Comparison of ENCODE assay signal across 27 mouse cellular contexts in the genomic region with DNA sequence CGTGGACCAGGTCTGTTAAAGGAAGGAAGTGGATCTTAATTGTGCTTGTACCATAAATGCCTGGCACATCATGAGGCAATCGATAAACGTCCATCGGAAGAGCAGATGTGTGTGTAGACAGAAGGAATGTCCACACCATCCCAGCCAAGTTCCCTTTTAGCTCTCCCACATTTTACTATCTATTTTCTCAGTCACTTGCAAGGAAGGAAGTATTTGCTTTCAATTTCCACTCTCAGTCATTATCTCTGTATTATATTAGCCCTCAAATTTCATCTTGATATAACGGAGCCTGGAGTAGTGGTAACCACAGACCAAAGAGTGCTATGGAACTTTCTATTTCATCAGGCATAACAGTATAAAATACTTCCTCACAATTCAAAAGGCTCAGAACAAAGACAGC.
DNase-seq lines count a peak whose midpoint lies in the region; ATAC-seq and TF ChIP-seq lines count a peak whose summit lies in the region.
"Had no signal": no experiment of that assay in that cellular context is flagged by ENCODE, and none has a peak within 500 bp of the region (broad histone marks: within the 10 kb centered on the region; RNA-seq: fewer than 3 reads in every experiment).

No protein-coding gene starts in this region.

- H3K4me2 ChIP-seq in midbrain, embryonic 16.5 days (ENCODE audit: low read length), result no peak overlapping the region
- H3K4me2 ChIP-seq: embryonic facial prominence, embryonic 12.5 days; hindbrain, embryonic 12.5 days; limb, embryonic 13.5 days; liver, embryonic 12.5 days; midbrain, embryonic 12.5 days; neural tube, embryonic 15.5 days had no signal

- H3K9me3 ChIP-seq in MEL (replicated peaks; ENCODE audit: insufficient read depth, low read length), result no peaks in the 10 kb centered on the region
- no peaks in the 10 kb centered on the region for H3K9me3 ChIP-seq in midbrain, embryonic 16.5 days (replicated peaks; ENCODE audit: control insufficient read depth, low read length, poor library complexity, severe bottlenecking)
- H3K9me3 ChIP-seq: embryonic facial prominence, embryonic 12.5 days; hindbrain, embryonic 12.5 days; limb, embryonic 13.5 days; liver, embryonic 12.5 days; midbrain, embryonic 12.5 days; neural tube, embryonic 15.5 days had no signal

- peak; percentile 58 to 64 for TF ChIP-seq EP300 in MEL (IDR thresholded peaks at IDR 0.05; ENCODE audit: low read depth in 1 of 2, low read length in 2 of 2)

- ATAC-seq in granulocyte monocyte progenitor cell, adult 5-6 weeks (replicated peaks; ENCODE audit: poor library complexity, severe bottlenecking), result peak; percentile 94
- peak; percentile 91 for ATAC-seq in megakaryocyte progenitor cell, adult 5-6 weeks (replicated peaks; ENCODE audit: poor library complexity)
- ATAC-seq in midbrain, embryonic 16.5 days, result no peak
- ATAC-seq: forebrain, embryonic 14.5 days; intestine, postnatal 0 days; liver, embryonic 12.5 days; liver, postnatal 0 days had no signal

- H3K4me1 ChIP-seq in MEL (ENCODE audit: control insufficient read depth in 1 of 2, insufficient read depth in 2 of 2, low read length in 2 of 2), result peaks cover 5 to 13% of the 10 kb centered on the region in 2 experiments; a peak in 3 of 4 replicates
- H3K4me1 ChIP-seq in thymus, adult 2 months (replicated peaks; ENCODE audit: control insufficient read depth, insufficient read depth, low read length), result no peaks in the 10 kb centered on the region
- peaks cover 5% of the 10 kb centered on the region for H3K4me1 ChIP-seq in midbrain, embryonic 16.5 days (ENCODE audit: control insufficient read depth, insufficient read depth, low read length)
- H3K4me1 ChIP-seq: embryonic facial prominence, embryonic 12.5 days; hindbrain, embryonic 12.5 days; limb, embryonic 13.5 days; liver, embryonic 12.5 days; midbrain, embryonic 12.5 days; neural tube, embryonic 15.5 days had no signal

- no peak for DNase-seq in gastrocnemius, adult 2 months
- no peak for DNase-seq in gastrocnemius, adult 8-10 months (ENCODE audit: low spot score in 2 of 2)
- peak; percentile 57 for DNase-seq in MEL (ENCODE audit: low read depth, low spot score)
- no peak for DNase-seq in thymus, adult 2 months
- no peak for DNase-seq in left cerebral cortex, postnatal 14 days (ENCODE audit: low spot score in 2 of 2)
- DNase-seq: adrenal gland, adult 2 months; cerebellum, adult 9-10 months; cerebellum, postnatal 36 days; embryo, embryonic 11 days; kidney, adult 9 months; kidney, postnatal 10 days; layer of hippocampus, adult 9-11 months; liver, postnatal 0 days; spleen, adult 18-20 months; thymus, postnatal 36 days had no signal

- H3K36me3 ChIP-seq in MEL (ENCODE audit: control insufficient read depth in 1 of 2, insufficient read depth in 2 of 2, low read length in 2 of 2), result peaks cover 0 to 12% of the 10 kb centered on the region in 2 experiments; a peak in 2 of 4 replicates
- no peaks in the 10 kb centered on the region for H3K36me3 ChIP-seq in thymus, adult 2 months (ENCODE audit: control insufficient read depth, insufficient read depth, low read length)
- H3K36me3 ChIP-seq in midbrain, embryonic 16.5 days (ENCODE audit: control insufficient read depth, insufficient read depth, low read length), result no peaks in the 10 kb centered on the region
- H3K36me3 ChIP-seq: embryonic facial prominence, embryonic 12.5 days; hindbrain, embryonic 12.5 days; limb, embryonic 13.5 days; liver, embryonic 12.5 days; midbrain, embryonic 12.5 days; neural tube, embryonic 15.5 days had no signal

- no peaks in the 10 kb centered on the region; the same call in 1 of the 2 replicates for H3K79me2 ChIP-seq in MEL (ENCODE audit: control insufficient read depth, insufficient read depth, low read length, poor library complexity)

- H3K27me3 ChIP-seq in MEL (ENCODE audit: control insufficient read depth in 1 of 2, insufficient read depth in 2 of 2, low read length in 2 of 2), result no peaks in the 10 kb centered on the region
- no peaks in the 10 kb centered on the region for H3K27me3 ChIP-seq in thymus, adult 2 months (ENCODE audit: control insufficient read depth, insufficient read depth, low read length)
- H3K27me3 ChIP-seq in midbrain, embryonic 16.5 days (ENCODE audit: control insufficient read depth, insufficient read depth, low read depth, low read length), result no peaks in the 10 kb centered on the region
- H3K27me3 ChIP-seq: embryonic facial prominence, embryonic 12.5 days; hindbrain, embryonic 12.5 days; limb, embryonic 13.5 days; liver, embryonic 12.5 days; midbrain, embryonic 12.5 days; neural tube, embryonic 15.5 days had no signal

- intact Hi-C loops in gastrocnemius, adult 2 months (cut with DNase I), result no loop called here
- intact Hi-C loops in left cerebral cortex, postnatal 14 days (cut with DNase I), result no loop called here

- no peak overlapping the region for H3K4me3 ChIP-seq in gastrocnemius, adult 2 months
- peak overlapping the region in 1 of 2 experiments; percentile 42; a peak in 1 of 4 replicates for H3K4me3 ChIP-seq in MEL (ENCODE audit: control insufficient read depth in 1 of 2, insufficient read depth in 1 of 2, low read depth in 2 of 2, low read length in 2 of 2)
- no peak overlapping the region for H3K4me3 ChIP-seq in thymus, adult 2 months (ENCODE audit: control insufficient read depth, insufficient read depth, low read length)
- no peak overlapping the region for H3K4me3 ChIP-seq in midbrain, embryonic 16.5 days (ENCODE audit: low read depth, low read length)
- H3K4me3 ChIP-seq: embryonic facial prominence, embryonic 12.5 days; hindbrain, embryonic 12.5 days; limb, embryonic 13.5 days; liver, embryonic 12.5 days; midbrain, embryonic 12.5 days; neural tube, embryonic 15.5 days had no signal

- no peak for TF ChIP-seq POLR2A in MEL (IDR thresholded peaks at IDR 0.05; ENCODE audit: control insufficient read depth in 1 of 2, insufficient read depth in 1 of 2, low read depth in 1 of 2, low read length in 2 of 2, poor library complexity in 1 of 2)
- no peak for TF ChIP-seq POLR2A in thymus, adult 2 months (IDR thresholded peaks at IDR 0.05; ENCODE audit: control insufficient read depth, extremely low read depth, insufficient read depth, low read length, poor library complexity)

- no peak overlapping the region for H3K9ac ChIP-seq in MEL (ENCODE audit: control insufficient read depth, low read depth, low read length, poor library complexity, severe bottlenecking)
- no peak overlapping the region for H3K9ac ChIP-seq in midbrain, embryonic 16.5 days (ENCODE audit: low read depth, low read length)
- H3K9ac ChIP-seq: embryonic facial prominence, embryonic 12.5 days; hindbrain, embryonic 12.5 days; limb, embryonic 13.5 days; liver, embryonic 12.5 days; liver, postnatal 0 days; midbrain, embryonic 12.5 days; neural tube, embryonic 15.5 days had no signal

- peak overlapping the region; percentile 24; the same call in 1 of the 2 replicates for H3K27ac ChIP-seq in gastrocnemius, adult 2 months
- H3K27ac ChIP-seq in MEL (ENCODE audit: control insufficient read depth, low read depth, low read length), result peak overlapping the region; percentile 57
- H3K27ac ChIP-seq in thymus, adult 2 months (ENCODE audit: control insufficient read depth, insufficient read depth, low read length), result no peak overlapping the region
- no peak overlapping the region for H3K27ac ChIP-seq in midbrain, embryonic 16.5 days (ENCODE audit: low read length)
- H3K27ac ChIP-seq: embryonic facial prominence, embryonic 12.5 days; hindbrain, embryonic 12.5 days; limb, embryonic 13.5 days; liver, embryonic 12.5 days; macrophage; midbrain, embryonic 12.5 days; neural tube, embryonic 15.5 days had no signal

- 21% methylated on average over 5 of the region's 5 CpGs for WGBS in thymus, adult 2 months
- 93% methylated on average over 5 of the region's 5 CpGs for WGBS in midbrain, embryonic 16.5 days

- TF ChIP-seq CTCF in gastrocnemius, adult 2 months (IDR thresholded peaks at IDR 0.05), result no peak
- no peak for TF ChIP-seq CTCF in MEL (IDR thresholded peaks at IDR 0.05 in 2 of 3, conservative IDR thresholded peaks at IDR 0.05 in 1 of 3; ENCODE audit: control insufficient read depth in 1 of 3, insufficient read depth in 1 of 3, low read depth in 2 of 3, low read length in 3 of 3, poor library complexity in 1 of 3, severe bottlenecking in 1 of 3)
- TF ChIP-seq CTCF in thymus, adult 2 months (IDR thresholded peaks at IDR 0.05; ENCODE audit: borderline replicate concordance, control insufficient read depth, extremely low read depth, insufficient read depth, low read length, poor library complexity), result no peak

- no peak for TF ChIP-seq RAD21 in MEL (IDR thresholded peaks at IDR 0.05; ENCODE audit: low read depth, low read length)

TF ChIP-seq in MEL, 35 proteins besides CTCF, POLR2A, EP300 and RAD21 (continues in another document):
- no peak for TF ChIP-seq POLR2AphosphoS5 (IDR thresholded peaks at IDR 0.05; ENCODE audit: borderline replicate concordance, low read depth, low read length)
- 0 out of 2 replicates have a peak, but pooled peaks have one; percentile 35 for TF ChIP-seq ETS1 (IDR thresholded peaks at IDR 0.05; ENCODE audit: low read depth, low read length)
- TF ChIP-seq TCF12 (IDR thresholded peaks at IDR 0.05; ENCODE audit: low read depth, low read length), result peak; percentile 33; the same call in 1 of the 2 replicates
- TF ChIP-seq ELF1 (IDR thresholded peaks at IDR 0.05; ENCODE audit: low read depth, low read length), result peak; percentile 16; the same call in 1 of the 2 replicates
- TF ChIP-seq ZNF384 (IDR thresholded peaks at IDR 0.05; ENCODE audit: low read depth, low read length), result no peak
- TF ChIP-seq UBTF (IDR thresholded peaks at IDR 0.05; ENCODE audit: borderline replicate concordance, insufficient read depth, low read depth, low read length), result no peak
- TF ChIP-seq USF2 (IDR thresholded peaks at IDR 0.05; ENCODE audit: borderline replicate concordance in 1 of 2, insufficient read depth in 1 of 2, low read depth in 1 of 2, low read length in 2 of 2), result no peak
- no peak for TF ChIP-seq BHLHE40 (IDR thresholded peaks at IDR 0.05; ENCODE audit: borderline replicate concordance, low read depth, low read length)
- no peak for TF ChIP-seq ZKSCAN1 (IDR thresholded peaks at IDR 0.05; ENCODE audit: low read depth, low read length)
- no peak for TF ChIP-seq GABPA (IDR thresholded peaks at IDR 0.05; ENCODE audit: low read depth, low read length)
- 0 out of 2 replicates have a peak, but pooled peaks have one; percentile 16 for TF ChIP-seq MAFK (IDR thresholded peaks at IDR 0.05; ENCODE audit: borderline replicate concordance, low read depth, low read length)
- TF ChIP-seq NRF1 (IDR thresholded peaks at IDR 0.05; ENCODE audit: insufficient read depth, low read depth, low read length, poor library complexity, severe bottlenecking), result no peak
- peak; percentile 55 for TF ChIP-seq GATA1 (IDR thresholded peaks at IDR 0.05; ENCODE audit: low read depth, low read length)
- no peak for TF ChIP-seq CHD1 (IDR thresholded peaks at IDR 0.05; ENCODE audit: low read depth, low read length)
- TF ChIP-seq KAT2A (conservative IDR thresholded peaks at IDR 0.05; ENCODE audit: low read depth, low read length), result no peak
- TF ChIP-seq SMC3 (IDR thresholded peaks at IDR 0.05; ENCODE audit: low read depth, low read length), result no peak
- TF ChIP-seq MAX (IDR thresholded peaks at IDR 0.05; ENCODE audit: low read length), result no peak

Comparison
In these comparisons a context has a peak if more than half of its experiments do, and no peak if none do; other contexts are left out.
1. H3K27ac ChIP-seq: peak in gastrocnemius, adult 2 months (single experiment) and MEL (single experiment); none in thymus, adult 2 months (single experiment) and midbrain, embryonic 16.5 days (single experiment).